Mouse (Mus musculus): ENCODE results near the gene Olfr1289. TPM values are rescaled to one million over a fixed set of nuclear protein-coding genes. Genes with fewer than 3 reads are reported as not detected.

Gene Olfr1289
- polyA plus RNA-seq (2016; fragmentation: Nextera tagmentation; extraction: Ambion mirVana): not detected in 2 replicates

DNA sequence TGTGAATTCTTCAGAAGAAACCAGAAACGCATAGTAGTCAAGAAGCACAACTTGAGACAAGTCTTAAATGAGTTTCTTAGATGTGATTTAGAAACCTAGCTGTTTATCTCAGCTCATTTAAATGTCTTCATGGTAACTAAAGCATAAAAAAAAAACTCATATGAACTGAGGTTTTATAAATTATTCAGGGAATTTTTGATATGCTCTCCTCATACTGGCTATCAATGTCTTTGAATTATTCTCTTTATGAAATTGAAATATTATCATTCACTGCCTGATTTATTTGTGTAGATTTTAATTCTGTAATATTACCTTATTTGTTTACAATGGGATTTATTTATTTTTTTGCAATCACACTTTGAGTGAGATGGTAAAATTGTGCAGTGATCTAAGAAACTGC, at the start of gene Olfr1289:
Olfr1289 (plus strand) TSS at position 301 of the 400 bp plus-strand sequence.
- Histone ChIP-seq H3K9ac (no peak within 1 kb of the TSS), H3K27me3 (no peaks in the 10 kb centered on the region), H3K4me3 (no peak within 1 kb of the TSS), H3K4me1 (no peaks in the 10 kb centered on the region), H3K36me3 (no peaks in the 10 kb centered on the region), H3K9me3 (no peaks in the 10 kb centered on the region), H3K27ac (no peak within 1 kb of the TSS), H3K4me2 (replicated peaks) (no peak within 1 kb of the TSS)
- 77% methylated on average over 1 of the region's 1 CpGs for WGBS
- no peak for ATAC-seq (ENCODE audit: insufficient number of reproducible peaks, insufficient read depth, low FRiP score, low TSS enrichment)

DNA sequence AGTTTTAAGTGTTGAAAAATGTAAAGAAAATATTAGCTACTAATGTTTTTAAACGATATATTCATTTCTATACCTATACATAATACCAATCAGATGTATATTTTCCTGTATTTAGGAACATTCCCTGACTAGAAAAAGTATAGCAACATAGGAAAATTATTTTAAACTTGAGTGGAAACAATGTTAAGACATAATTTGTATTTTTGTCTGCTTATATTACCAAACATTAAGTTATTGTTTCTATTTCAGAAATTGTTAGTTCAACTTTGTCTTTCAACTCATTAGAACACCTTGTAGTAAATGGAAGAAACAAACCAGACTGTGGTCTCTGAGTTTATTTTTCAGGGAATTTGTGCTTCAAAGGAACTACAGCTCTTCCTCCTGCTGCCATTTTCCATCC, 31.8 kb upstream of the Olfr1289 start, which contains the start of gene Olfr1287:
Olfr1287 (plus strand) TSS at position 301 of the 400 bp plus-strand sequence.
- no peaks in the 10 kb centered on the region for H3K9me3 ChIP-seq
- no peak within 1 kb of the TSS for H3K9ac ChIP-seq
- no peaks in the 10 kb centered on the region for H3K4me1 ChIP-seq
- ATAC-seq (ENCODE audit: insufficient number of reproducible peaks, insufficient read depth, low FRiP score, low TSS enrichment): no peak
- H3K4me2 ChIP-seq (replicated peaks): no peak within 1 kb of the TSS
- H3K36me3 ChIP-seq: no peaks in the 10 kb centered on the region
- no peak within 1 kb of the TSS for H3K27ac ChIP-seq
- no peak within 1 kb of the TSS for H3K4me3 ChIP-seq
- no peaks in the 10 kb centered on the region for H3K27me3 ChIP-seq
- WGBS: 65% methylated on average over 1 of the region's 1 CpGs

DNA sequence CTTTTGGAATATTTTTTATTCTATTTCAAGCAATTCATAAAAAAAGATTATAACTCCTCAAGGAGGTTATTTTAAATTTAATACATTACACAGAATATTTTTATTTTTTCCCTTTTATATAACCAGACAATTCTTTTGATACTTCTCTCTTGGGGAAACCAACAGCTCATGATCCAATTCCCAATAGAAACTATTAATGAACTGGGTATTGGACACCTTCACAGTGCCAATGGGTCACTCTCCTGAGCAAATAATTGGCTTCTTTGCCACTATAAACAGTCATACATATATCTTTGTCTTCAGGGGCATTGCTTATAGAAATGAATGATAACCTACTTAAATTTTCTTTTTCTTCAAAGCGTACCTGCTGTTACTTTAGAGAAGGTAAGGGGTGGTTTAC, 6.8 kb upstream of the Olfr1289 start, which contains the start of gene Olfr1288:
Olfr1288 (plus strand) TSS at position 301 of the 400 bp plus-strand sequence.
- no peaks in the 10 kb centered on the region for H3K9me3 ChIP-seq

DNA sequence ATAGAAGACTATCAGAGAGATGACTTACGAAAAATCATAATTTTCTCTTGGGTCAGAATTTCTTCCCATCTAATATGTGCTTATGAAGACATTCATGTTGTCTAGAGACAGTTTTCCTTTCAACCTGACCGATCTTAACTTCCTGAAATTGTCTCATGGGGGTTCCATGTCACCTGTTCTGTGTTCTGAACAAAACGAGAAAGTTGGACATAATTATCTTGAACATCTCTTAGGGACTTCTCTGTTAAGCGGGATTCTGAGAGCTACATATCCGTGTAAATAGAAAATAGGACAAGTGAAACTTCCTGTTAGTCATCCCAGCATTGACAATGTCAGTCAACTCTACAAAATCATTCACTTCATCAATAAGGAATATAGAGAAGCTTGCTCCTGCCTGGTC, 13.1 kb downstream of the Olfr1289 start, which contains the start of gene Olfr1290:
Olfr1290 (minus strand) TSS at position 101 of the 400 bp plus-strand sequence.
- Histone ChIP-seq H3K4me1 (no peaks in the 10 kb centered on the region), H3K4me3 (no peak within 1 kb of the TSS), H3K9ac (no peak within 1 kb of the TSS), H3K9me3 (no peaks in the 10 kb centered on the region), H3K4me2 (replicated peaks) (no peak within 1 kb of the TSS), H3K27me3 (no peaks in the 10 kb centered on the region), H3K36me3 (no peaks in the 10 kb centered on the region), H3K27ac (no peak within 1 kb of the TSS)
- no peak for ATAC-seq (ENCODE audit: insufficient number of reproducible peaks, insufficient read depth, low FRiP score, low TSS enrichment)
- WGBS: 79% methylated on average over 5 of the region's 5 CpGs

More for the DNA sequence above, 6.8 kb upstream of the Olfr1289 start, which contains the start of gene Olfr1288:
- no peak within 1 kb of the TSS for H3K4me3 ChIP-seq
- H3K4me2 ChIP-seq (replicated peaks): no peak within 1 kb of the TSS
- H3K9ac ChIP-seq: no peak within 1 kb of the TSS
- no peaks in the 10 kb centered on the region for H3K36me3 ChIP-seq
- WGBS: 90% methylated on average over 1 of the region's 1 CpGs
- H3K4me1 ChIP-seq: no peaks in the 10 kb centered on the region
- no peak for ATAC-seq (ENCODE audit: insufficient number of reproducible peaks, insufficient read depth, low FRiP score, low TSS enrichment)
- H3K27ac ChIP-seq: no peak within 1 kb of the TSS
- no peaks in the 10 kb centered on the region for H3K27me3 ChIP-seq

DNA sequence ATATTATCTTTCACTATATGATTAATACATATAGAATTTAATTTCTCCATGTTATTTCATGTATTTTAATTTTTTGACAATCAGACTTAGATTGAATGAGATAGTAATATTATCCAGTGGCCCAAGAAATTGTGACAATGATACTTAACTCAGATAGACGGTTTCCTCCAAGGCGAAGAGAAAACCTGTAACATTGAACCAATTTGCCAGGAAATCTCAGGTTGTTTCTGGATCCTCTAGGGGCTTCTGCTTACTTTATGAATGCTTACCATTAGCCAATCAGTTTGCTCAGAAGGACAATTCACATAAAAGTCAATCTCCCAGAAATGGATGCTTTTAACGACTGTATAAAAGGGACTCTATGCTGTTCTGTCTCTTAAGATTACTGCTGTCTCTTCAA, 16.3 kb downstream of the Olfr1289 start, which contains the start of gene Olfr1291-ps1:
Olfr1291-ps1 (plus strand) TSS at position 301 of the 400 bp plus-strand sequence.
- H3K9ac ChIP-seq: no peak within 1 kb of the TSS
- no peak within 1 kb of the TSS for H3K4me3 ChIP-seq
- H3K36me3 ChIP-seq: no peaks in the 10 kb centered on the region
- no peak within 1 kb of the TSS for H3K4me2 ChIP-seq (replicated peaks)
- H3K4me1 ChIP-seq: no peaks in the 10 kb centered on the region
- H3K27me3 ChIP-seq: no peaks in the 10 kb centered on the region
- no peaks in the 10 kb centered on the region for H3K9me3 ChIP-seq
- WGBS: 77% methylated on average over 3 of the region's 3 CpGs
- H3K27ac ChIP-seq: no peak within 1 kb of the TSS
- ATAC-seq (ENCODE audit: insufficient number of reproducible peaks, insufficient read depth, low FRiP score, low TSS enrichment): no peak

DNA sequence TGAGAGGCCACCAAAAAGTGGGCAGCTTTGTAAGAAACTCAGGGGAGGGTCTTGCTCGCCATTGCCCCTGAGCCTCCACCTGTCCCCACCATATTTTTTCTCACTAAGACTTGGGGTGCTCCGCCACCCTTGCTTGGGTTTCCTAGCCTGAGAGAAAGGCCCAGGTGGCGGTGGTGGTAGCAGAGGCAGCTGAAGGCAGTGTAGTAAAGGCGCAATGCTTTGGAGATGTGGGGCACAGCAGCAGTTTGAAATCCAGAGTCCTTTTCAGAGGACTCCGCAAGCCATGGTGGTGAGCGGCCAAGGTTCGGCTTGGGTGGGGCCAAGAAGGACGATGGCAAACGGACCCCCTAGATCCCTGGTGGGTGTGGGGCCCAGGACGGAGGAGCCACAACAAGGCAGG, 36.8 kb downstream of the Olfr1289 start:
- Histone ChIP-seq H3K4me1 (no peaks in the 10 kb centered on the region), H3K9ac (no peak overlapping the region), H3K4me3 (no peak overlapping the region), H3K27ac (no peak overlapping the region), H3K4me2 (replicated peaks) (no peak overlapping the region), H3K36me3 (no peaks in the 10 kb centered on the region), H3K9me3 (0 out of 2 replicates have a peak, but pooled peaks cover 3% of the 10 kb centered on the region), H3K27me3 (no peaks in the 10 kb centered on the region)
- WGBS: 89% methylated on average over 10 of the region's 10 CpGs
- no peak for ATAC-seq (ENCODE audit: insufficient number of reproducible peaks, insufficient read depth, low FRiP score, low TSS enrichment)

DNA sequence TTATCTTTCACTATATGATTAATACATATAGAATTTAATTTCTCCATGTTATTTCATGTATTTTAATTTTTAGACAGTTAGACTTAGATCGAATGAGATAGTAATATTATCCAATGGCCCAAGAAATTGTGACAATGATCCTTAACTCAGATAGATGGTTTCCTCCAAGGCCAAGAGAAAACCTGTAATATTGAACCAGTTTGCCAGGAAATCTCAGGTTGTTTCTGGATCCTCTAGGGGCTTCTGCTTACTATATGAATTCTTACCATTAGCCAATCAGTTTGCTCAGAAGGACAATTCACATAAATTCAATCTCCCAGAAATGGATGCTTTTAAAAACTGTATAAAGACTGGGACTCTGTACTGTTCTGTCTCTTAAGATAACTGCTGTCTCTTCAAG, 44.3 kb downstream of the Olfr1289 start, which contains the start of gene Olfr1293-ps:
Olfr1293-ps (plus strand) TSS at position 301 of the 400 bp plus-strand sequence.
- Histone ChIP-seq H3K4me1 (no peaks in the 10 kb centered on the region), H3K4me2 (replicated peaks) (no peak within 1 kb of the TSS), H3K4me3 (no peak within 1 kb of the TSS), H3K9ac (no peak within 1 kb of the TSS), H3K9me3 (0 out of 2 replicates have a peak, but pooled peaks cover 3% of the 10 kb centered on the region), H3K27me3 (no peaks in the 10 kb centered on the region), H3K36me3 (no peaks in the 10 kb centered on the region), H3K27ac (no peak within 1 kb of the TSS)
- 93% methylated on average over 1 of the region's 1 CpGs for WGBS
- ATAC-seq (ENCODE audit: insufficient number of reproducible peaks, insufficient read depth, low FRiP score, low TSS enrichment): no peak

Other genes with a start within 250 kb of the Olfr1289 start
- gene Olfr1275, start 245.5 kb upstream of the Olfr1289 start, polyA plus RNA-seq (2016; fragmentation: Nextera tagmentation; extraction: Ambion mirVana): not detected in 2 replicates
- not detected in 2 replicates for gene Olfr1276, start 226.3 kb upstream of the Olfr1289 start, polyA plus RNA-seq (2016; fragmentation: Nextera tagmentation; extraction: Ambion mirVana)
- gene Olfr1277, start 206.7 kb upstream of the Olfr1289 start, polyA plus RNA-seq (2016; fragmentation: Nextera tagmentation; extraction: Ambion mirVana): not detected in 2 replicates
- not detected in 2 replicates for gene Olfr1278, start 190.7 kb upstream of the Olfr1289 start, polyA plus RNA-seq (2016; fragmentation: Nextera tagmentation; extraction: Ambion mirVana)
- not detected in 2 replicates for gene Olfr1279, start 180.2 kb upstream of the Olfr1289 start, polyA plus RNA-seq (2016; fragmentation: Nextera tagmentation; extraction: Ambion mirVana)
- gene Olfr1280, start 166.8 kb upstream of the Olfr1289 start, polyA plus RNA-seq (2016; fragmentation: Nextera tagmentation; extraction: Ambion mirVana): not detected in 2 replicates
- gene Olfr1281, start 154.3 kb upstream of the Olfr1289 start, polyA plus RNA-seq (2016; fragmentation: Nextera tagmentation; extraction: Ambion mirVana): not detected in 2 replicates
- not detected in 2 replicates for gene Olfr1282, start 144.7 kb upstream of the Olfr1289 start, polyA plus RNA-seq (2016; fragmentation: Nextera tagmentation; extraction: Ambion mirVana)
- gene Olfr1283, start 114.0 kb upstream of the Olfr1289 start, polyA plus RNA-seq (2016; fragmentation: Nextera tagmentation; extraction: Ambion mirVana): not detected in 2 replicates
- not detected in 2 replicates for gene Olfr1284, start 105.3 kb upstream of the Olfr1289 start, polyA plus RNA-seq (2016; fragmentation: Nextera tagmentation; extraction: Ambion mirVana)
- not detected in 2 replicates for gene Olfr1286, start 57.7 kb upstream of the Olfr1289 start, polyA plus RNA-seq (2016; fragmentation: Nextera tagmentation; extraction: Ambion mirVana)
- not detected in 2 replicates for gene Olfr1287, start 31.7 kb upstream of the Olfr1289 start, polyA plus RNA-seq (2016; fragmentation: Nextera tagmentation; extraction: Ambion mirVana)
- gene Olfr1288, start 6.7 kb upstream of the Olfr1289 start, polyA plus RNA-seq (2016; fragmentation: Nextera tagmentation; extraction: Ambion mirVana): not detected in 2 replicates
- not detected in 2 replicates for gene Olfr1290, start 13.0 kb downstream of the Olfr1289 start, polyA plus RNA-seq (2016; fragmentation: Nextera tagmentation; extraction: Ambion mirVana)
- not detected in 2 replicates for gene Olfr1291-ps1, start 16.4 kb downstream of the Olfr1289 start, polyA plus RNA-seq (2016; fragmentation: Nextera tagmentation; extraction: Ambion mirVana)
- not detected in 2 replicates for gene Olfr1293-ps, start 44.4 kb downstream of the Olfr1289 start, polyA plus RNA-seq (2016; fragmentation: Nextera tagmentation; extraction: Ambion mirVana)
- not detected in 2 replicates for gene Olfr1294, start 59.5 kb downstream of the Olfr1289 start, polyA plus RNA-seq (2016; fragmentation: Nextera tagmentation; extraction: Ambion mirVana)
- gene Olfr1295, start 88.9 kb downstream of the Olfr1289 start, polyA plus RNA-seq (2016; fragmentation: Nextera tagmentation; extraction: Ambion mirVana): not detected in 2 replicates
- gene Olfr1297, start 145.7 kb downstream of the Olfr1289 start, polyA plus RNA-seq (2016; fragmentation: Nextera tagmentation; extraction: Ambion mirVana): not detected in 2 replicates
- not detected in 2 replicates for gene Olfr1298, start 168.4 kb downstream of the Olfr1289 start, polyA plus RNA-seq (2016; fragmentation: Nextera tagmentation; extraction: Ambion mirVana)
- not detected in 2 replicates for gene Olfr1299, start 180.6 kb downstream of the Olfr1289 start, polyA plus RNA-seq (2016; fragmentation: Nextera tagmentation; extraction: Ambion mirVana)